Comparison of ENCODE assay signal across 17 mouse cellular contexts in genomic region chr15:94814213-94815100, GRCm38 (mm10).
A peak's percentile ranks its signal among the peaks of the same experiment; 100 is the strongest.
DNase-seq lines count a peak whose midpoint lies in the region; ATAC-seq and TF ChIP-seq lines count a peak whose summit lies in the region.
"Had no signal": no experiment of that assay in that cellular context is flagged by ENCODE, and none has a peak within 500 bp of the region (broad histone marks: within the 10 kb centered on the region; RNA-seq: fewer than 3 reads in every experiment).

No protein-coding gene starts in this region.

- no peaks in the 10 kb centered on the region for H3K36me3 ChIP-seq in heart, adult 2 months (ENCODE audit: control insufficient read depth, insufficient read depth, low read length)
- H3K36me3 ChIP-seq in heart, embryonic 16.5 days (ENCODE audit: control insufficient read depth, insufficient read depth): no peaks in the 10 kb centered on the region
- no peaks in the 10 kb centered on the region for H3K36me3 ChIP-seq in midbrain, embryonic 14.5 days (ENCODE audit: control insufficient read depth, insufficient read depth, low read length)
- H3K36me3 ChIP-seq: neural tube, embryonic 15.5 days had no signal

- H3K4me2 ChIP-seq in heart, embryonic 16.5 days (ENCODE audit: low read depth, low read length): no peak overlapping the region
- H3K4me2 ChIP-seq in midbrain, embryonic 14.5 days (ENCODE audit: low read length): no peak overlapping the region
- H3K4me2 ChIP-seq: forebrain, embryonic 13.5 days; lung, embryonic 14.5 days; neural tube, embryonic 15.5 days had no signal

- no peak overlapping the region for H3K4me3 ChIP-seq in heart, adult 2 months
- H3K4me3 ChIP-seq in heart, embryonic 16.5 days (ENCODE audit: low read length): no peak overlapping the region
- H3K4me3 ChIP-seq in midbrain, embryonic 14.5 days (replicated peaks; ENCODE audit: low read depth, low read length): no peak overlapping the region
- H3K4me3 ChIP-seq: forebrain, embryonic 13.5 days; gastrocnemius, adult 2 months; neural tube, embryonic 15.5 days had no signal

- no peak for TF ChIP-seq POLR2A in heart, adult 2 months (IDR thresholded peaks at IDR 0.05; ENCODE audit: insufficient read depth, low read depth, low read length)

- DNase-seq in heart, adult 2 months: peak; percentile 18 to 19
- no peak for DNase-seq in heart, postnatal 25 days (ENCODE audit: low spot score)
- DNase-seq in 3134 (ENCODE audit: extremely low read depth, insufficient read length, low spot score): peak; percentile 56
- peak; percentile 60 for DNase-seq in ZHBTc4 (ENCODE audit: low read depth, low spot score)
- no peak for DNase-seq in midbrain, embryonic 14.5 days
- no peak for DNase-seq in urinary bladder, adult 2 months (ENCODE audit: low spot score)
- DNase-seq: cerebellum, adult 9-10 months; gastrocnemius, adult 2 months; liver; lung, embryonic 14.5 days; spleen, adult 18-20 months; thymus, postnatal 36 days had no signal

- no peaks in the 10 kb centered on the region for H3K79me2 ChIP-seq in heart, adult 2 months (replicated peaks; ENCODE audit: control insufficient read depth, insufficient read depth, low read length)

- WGBS in heart, adult 2 months: 64% methylated on average over 15 of the region's 15 CpGs
- 72% methylated on average over 15 of the region's 15 CpGs for WGBS in heart, embryonic 16.5 days
- 93% methylated on average over 15 of the region's 15 CpGs for WGBS in midbrain, embryonic 14.5 days

- 0 out of 2 replicates have a peak, but pooled peaks cover 3% of the 10 kb centered on the region for H3K9me3 ChIP-seq in heart, embryonic 16.5 days (replicated peaks; ENCODE audit: control insufficient read depth, low read length)
- H3K9me3 ChIP-seq in midbrain, embryonic 14.5 days (ENCODE audit: control insufficient read depth, low read length): no peaks in the 10 kb centered on the region
- H3K9me3 ChIP-seq: forebrain, embryonic 13.5 days; neural tube, embryonic 15.5 days had no signal

- intact Hi-C loops in heart, adult 2 months (cut with DNase I): no loop called here
- intact Hi-C loops in heart, postnatal 25 days (cut with DNase I): no loop called here

- H3K27ac ChIP-seq in heart, adult 2 months: no peak overlapping the region
- no peak overlapping the region for H3K27ac ChIP-seq in heart, embryonic 16.5 days (ENCODE audit: low read length)
- no peak overlapping the region for H3K27ac ChIP-seq in midbrain, embryonic 14.5 days (replicated peaks; ENCODE audit: low read depth, low read length)
- H3K27ac ChIP-seq: forebrain, embryonic 13.5 days; gastrocnemius, adult 2 months; neural tube, embryonic 15.5 days; stomach, postnatal 0 days had no signal

- no peak for TF ChIP-seq CTCF in heart, adult 2 months (IDR thresholded peaks at IDR 0.05)

- H3K4me1 ChIP-seq in heart, adult 2 months (ENCODE audit: control insufficient read depth, insufficient read depth, low read length): no peaks in the 10 kb centered on the region
- no peaks in the 10 kb centered on the region for H3K4me1 ChIP-seq in heart, embryonic 16.5 days (ENCODE audit: control insufficient read depth, insufficient read depth, low read length)
- peaks cover 4% of the 10 kb centered on the region for H3K4me1 ChIP-seq in midbrain, embryonic 14.5 days (ENCODE audit: control insufficient read depth, insufficient read depth, low read length)

- H3K9ac ChIP-seq in heart, adult 2 months (ENCODE audit: low read depth, low read length): no peak overlapping the region
- no peak overlapping the region for H3K9ac ChIP-seq in heart, embryonic 16.5 days (ENCODE audit: low read length)
- H3K9ac ChIP-seq in midbrain, embryonic 14.5 days (replicated peaks; ENCODE audit: low read length): no peak overlapping the region
- H3K9ac ChIP-seq: forebrain, embryonic 13.5 days; lung, embryonic 14.5 days; neural tube, embryonic 15.5 days had no signal

- peak; percentile 23; the same call in 1 of the 2 replicates for ATAC-seq in heart, embryonic 16.5 days (replicated peaks; ENCODE audit: extremely low read depth, insufficient read depth, low FRiP score)
- no peak for ATAC-seq in megakaryocyte progenitor cell, adult 5-6 weeks (replicated peaks; ENCODE audit: poor library complexity)
- ATAC-seq in midbrain, embryonic 14.5 days (ENCODE audit: low FRiP score, low TSS enrichment): no peak
- ATAC-seq: forebrain, embryonic 13.5 days had no signal

- no peak for TF ChIP-seq EP300 in heart, adult 2 months (IDR thresholded peaks at IDR 0.05; ENCODE audit: insufficient read depth, low read depth, low read length)

- H3K27me3 ChIP-seq in heart, adult 2 months (ENCODE audit: control insufficient read depth, insufficient read depth, low read length): no peaks in the 10 kb centered on the region
- H3K27me3 ChIP-seq in heart, embryonic 16.5 days (ENCODE audit: control insufficient read depth, insufficient read depth, low read length): no peaks in the 10 kb centered on the region
- no peaks in the 10 kb centered on the region for H3K27me3 ChIP-seq in midbrain, embryonic 14.5 days (ENCODE audit: control insufficient read depth, insufficient read depth, low read length)
- H3K27me3 ChIP-seq: forebrain, embryonic 13.5 days; neural tube, embryonic 15.5 days had no signal

Comparison
In these comparisons a context has a peak if more than half of its experiments do, and no peak if none do; other contexts are left out.
1. DNase-seq: peak in heart, adult 2 months (2 of 2), 3134 (single experiment) and ZHBTc4 (single experiment); none in heart, postnatal 25 days (single experiment), midbrain, embryonic 14.5 days (single experiment) and urinary bladder, adult 2 months (single experiment).